Mouse (Mus musculus) midbrain, embryonic 16.5 days (tissue): ENCODE data around the gene Fbxl18. TPM values are rescaled to one million over a fixed set of nuclear protein-coding genes. Genes with fewer than 3 reads are reported as not detected.
A peak's percentile ranks its signal among the peaks of the same experiment; 100 is the strongest.

ENCODE experiments used
- ATAC-seq: fragments of 200-750 bp; cut with Nextera tagmentation; 2 replicates; pipeline ENCODE4 v1.8.0; 2017; ENCODE audit warnings: moderate TSS enrichment
- H3K27ac ChIP-seq: fragments of 300-500 bp; sonication (generic); 2 replicates; pipeline ENCODE4 v1.5.1; 2014; ENCODE audit warnings: mild to moderate bottlenecking, low read length, mixed read lengths
- H3K27me3 ChIP-seq: fragments of 300-500 bp; sonication (generic); 2 replicates; pipeline ENCODE4 v1.6.1; 2014; ENCODE audit warnings: low read depth, low read length, mixed read lengths; ENCODE audit not compliant: control insufficient read depth, insufficient read depth
- H3K36me3 ChIP-seq: fragments of 300-500 bp; sonication (generic); 2 replicates; pipeline ENCODE4 v1.6.1; 2014; ENCODE audit warnings: mild to moderate bottlenecking, low read length, moderate library complexity, mixed read lengths; ENCODE audit not compliant: control insufficient read depth, insufficient read depth
- H3K4me1 ChIP-seq: fragments of 300-500 bp; sonication (generic); 2 replicates; pipeline ENCODE4 v1.6.1; 2014; ENCODE audit warnings: mild to moderate bottlenecking, low read length, mixed read lengths; ENCODE audit not compliant: control insufficient read depth, insufficient read depth
- H3K4me2 ChIP-seq: fragments of 300-500 bp; sonication (generic); 2 replicates; pipeline ENCODE4 v1.6.1; 2014; ENCODE audit warnings: mild to moderate bottlenecking, low read length, mixed read lengths
- H3K4me3 ChIP-seq: fragments of 300-500 bp; sonication (generic); 2 replicates; pipeline ENCODE4 v1.5.1; 2014; ENCODE audit warnings: low read depth, mild to moderate bottlenecking, low read length, moderate library complexity, mixed read lengths
- H3K9ac ChIP-seq: fragments of 300-500 bp; sonication (generic); 2 replicates; pipeline ENCODE4 v1.6.1; 2014; ENCODE audit warnings: low read depth, low read length, mixed read lengths
- H3K9me3 ChIP-seq: fragments of 300-500 bp; sonication (generic); replicated peaks from 2 replicates; pipeline ENCODE4 v1.6.1; 2014; ENCODE audit warnings: mild to moderate bottlenecking, low read length, mixed read lengths; ENCODE audit not compliant: control insufficient read depth, poor library complexity, severe bottlenecking
- WGBS: fragments of 180-500 bp; shearing (Covaris S2); extraction: QIAGEN DNeasy Blood & Tissue Kit; methylation state at CpG from one replicate; pipeline ENCODE4 v1.1.7; 2014; 5-methylcytosine and 5-hydroxymethylcytosine counted together
- polyA plus RNA-seq: library from polyadenylated mRNA; unstranded; fragments of >200 nt; fragmentation: Nextera tagmentation; extraction: Ambion mirVana; gene quantifications from 2 replicates; pipeline ENCODE4 v1.2.1, GENCODE M21; 2015

Fbxl18 gene
- polyA plus RNA-seq, 1 experiment from 2014 or later = 29.9 TPM

DNA sequence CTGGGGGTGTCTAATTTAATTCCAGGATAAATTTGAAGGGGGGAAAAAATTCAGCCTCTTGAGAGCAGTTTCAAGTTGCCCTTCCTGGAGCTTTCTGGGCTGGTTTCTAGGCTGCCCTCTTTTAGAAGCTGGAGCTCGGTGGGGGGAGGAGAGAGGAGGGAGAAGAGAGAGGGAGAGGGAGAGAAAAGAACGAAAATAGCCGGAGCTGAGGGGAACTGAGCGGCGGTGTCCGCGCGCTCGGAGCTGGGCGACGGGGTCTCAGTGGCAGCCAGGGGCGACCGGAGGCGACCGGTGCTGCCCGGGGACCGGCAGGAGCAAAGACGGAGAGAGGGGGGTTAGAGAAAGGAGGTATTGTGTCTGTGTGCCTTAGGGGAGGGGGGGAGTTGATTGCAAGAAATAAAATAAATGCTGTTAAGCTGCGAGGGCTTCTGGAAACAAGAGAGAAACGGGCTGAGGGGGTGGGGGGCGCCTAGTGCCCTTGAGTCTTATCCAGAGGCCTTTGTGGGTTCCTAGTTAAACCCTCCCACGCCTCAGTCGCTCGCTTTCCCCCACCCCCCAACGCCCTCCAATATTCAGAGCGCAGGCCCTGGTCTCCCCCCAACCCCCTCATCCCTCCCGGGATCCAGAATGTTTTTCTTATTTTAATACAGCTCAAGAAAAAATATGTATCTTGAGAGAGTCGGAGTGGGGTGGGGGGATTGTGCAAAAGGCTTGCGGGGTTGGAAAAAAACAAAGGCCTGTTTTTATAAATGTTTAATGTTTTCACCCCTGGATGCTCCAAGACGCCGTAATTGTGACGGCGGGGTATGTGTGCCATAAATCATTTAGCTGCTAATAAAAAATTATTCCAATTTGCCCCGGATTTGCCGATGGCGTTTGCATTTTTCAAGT lies 75.6 kb downstream of the Fbxl18 start:
- WGBS = under 1% methylated on average over 36 of the region's 36 CpGs
- H3K4me3 ChIP-seq = peak overlapping the region; percentile 87

DNA sequence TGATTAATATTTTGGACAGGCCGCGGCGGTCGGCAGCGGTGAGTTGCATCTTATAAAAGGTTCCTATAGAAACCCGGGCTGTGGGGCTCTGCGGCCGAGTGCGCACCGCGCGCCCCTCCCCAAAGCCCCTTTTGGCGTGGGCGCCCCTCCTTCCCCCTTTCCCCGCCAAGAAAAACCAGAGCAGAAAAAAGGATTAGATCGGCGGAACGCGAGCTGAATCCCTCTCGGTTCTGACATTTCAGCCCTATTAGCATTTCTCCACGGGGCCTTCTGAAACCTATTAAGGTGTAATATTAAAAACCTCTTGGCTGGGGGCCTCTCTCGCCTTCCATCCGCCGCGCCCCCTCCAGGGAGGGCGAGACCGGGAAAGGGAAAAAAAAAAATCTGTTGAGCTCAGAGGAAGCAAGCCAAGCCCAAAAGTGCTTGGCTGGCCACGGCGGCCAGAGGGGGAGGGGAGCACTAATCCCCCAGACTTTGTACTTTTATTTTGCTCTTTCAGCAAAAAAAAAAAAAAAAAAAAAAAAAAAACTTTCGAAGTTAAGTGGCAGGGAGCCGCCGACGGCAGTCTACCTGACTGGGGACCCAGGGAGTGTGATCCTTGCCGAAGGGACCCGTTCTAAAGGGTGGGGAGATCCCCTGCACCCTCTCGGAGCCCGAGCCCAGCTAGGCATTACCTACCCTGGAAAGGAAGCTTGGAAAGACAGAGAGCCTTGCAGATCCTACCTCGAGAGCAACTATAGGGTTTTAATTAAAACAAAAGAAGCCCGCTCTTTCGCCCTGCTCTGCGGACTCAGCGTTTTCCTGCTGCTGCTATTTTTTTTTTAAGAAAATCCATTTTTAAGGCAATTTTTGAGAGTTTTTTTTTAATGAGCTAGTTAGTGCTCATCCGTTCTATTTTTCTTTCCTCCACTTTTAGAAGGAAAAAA lies 76.5 kb downstream of the Fbxl18 start:
- Histone ChIP-seq H3K9me3 (no peaks in the 10 kb centered on the region), H3K9ac (peak overlapping the region; percentile 97), H3K36me3 (no peaks in the 10 kb centered on the region), H3K4me2 (peak overlapping the region; percentile 97), H3K27me3 (no peaks in the 10 kb centered on the region), H3K27ac (peak overlapping the region; percentile 100), H3K4me3 (peak overlapping the region; percentile 87), H3K4me1 (peaks cover 9% of the 10 kb centered on the region)
- no peak for ATAC-seq
- under 1% methylated on average over 43 of the region's 43 CpGs for WGBS

More for the DNA sequence above, 75.6 kb downstream of the Fbxl18 start:
- peaks cover 19% of the 10 kb centered on the region for H3K4me1 ChIP-seq
- no peaks in the 10 kb centered on the region for H3K9me3 ChIP-seq
- H3K9ac ChIP-seq = peak overlapping the region; percentile 97
- H3K27me3 ChIP-seq = no peaks in the 10 kb centered on the region
- H3K36me3 ChIP-seq = no peaks in the 10 kb centered on the region
- peak; percentile 29; the same call in 1 of the 2 replicates for ATAC-seq
- peak overlapping the region; percentile 100 for H3K27ac ChIP-seq
- peak overlapping the region; percentile 97 for H3K4me2 ChIP-seq

- Histone ChIP-seq H3K4me1 (peaks cover 3% of the 10 kb centered on the region), H3K4me2 (peak within 1 kb of the TSS; percentile 98), H3K4me3 (peak within 1 kb of the TSS; percentile 87), H3K9ac (peak within 1 kb of the TSS; percentile 100), H3K36me3 (no peaks in the 10 kb centered on the region), H3K27ac (peak within 1 kb of the TSS; percentile 100), H3K9me3 (no peaks in the 10 kb centered on the region), H3K27me3 (no peaks in the 10 kb centered on the region)
- peak; percentile 74 for ATAC-seq
- WGBS = 0% methylated on average over 56 of the region's 56 CpGs
Measured at GRCm38 (mm10) chr5:142817524-142818434, 77.4 kb downstream of the Fbxl18 start, which contains the start of gene Tnrc18. TSS of gene Tnrc18 (minus strand) at chr5:142817662.

Other genes with a start within 250 kb of the Fbxl18 start
- 83.1 and 84.7 TPM in 2 replicates for gene Slc29a4, start 202.9 kb downstream of the Fbxl18 start, polyA plus RNA-seq
- 23.3 and 27.7 TPM in 2 replicates for gene Tnrc18, start 77.8 kb downstream of the Fbxl18 start, polyA plus RNA-seq
- 13,967 and 14,266 TPM in 2 replicates for gene Actb, start 11.3 kb upstream of the Fbxl18 start, polyA plus RNA-seq
- gene Fscn1, start 64.9 kb upstream of the Fbxl18 start, polyA plus RNA-seq = 493 and 557 TPM in 2 replicates
- gene Rnf216, start 217.6 kb upstream of the Fbxl18 start, polyA plus RNA-seq = 28.9 and 34.4 TPM in 2 replicates